ENCODE assay signal across 22 mouse cellular contexts in genomic region chr1:80427425-80427824, GRCm38 (mm10). TPM values are rescaled to one million over a fixed set of nuclear protein-coding genes. Genes with fewer than 3 reads are reported as not detected.
DNase-seq lines count a peak whose midpoint lies in the region; ATAC-seq and TF ChIP-seq lines count a peak whose summit lies in the region.
"Had no signal": no experiment of that assay in that cellular context is flagged by ENCODE, and none has a peak within 500 bp of the region (broad histone marks: within the 10 kb centered on the region; RNA-seq: fewer than 3 reads in every experiment).

No protein-coding gene starts in this region.

- intact Hi-C loops in heart, adult 2 months (cut with DNase I): no loop called here

- H3K27ac ChIP-seq in liver, embryonic 16.5 days (ENCODE audit: low read length): peak overlapping the region; percentile 21
- no peak overlapping the region for H3K27ac ChIP-seq in liver, embryonic 11.5 days (ENCODE audit: low read depth, low read length)
- H3K27ac ChIP-seq in limb, embryonic 14.5 days (replicated peaks; ENCODE audit: low read depth, low read length): no peak overlapping the region
- H3K27ac ChIP-seq in kidney, embryonic 14.5 days (ENCODE audit: low read depth, low read length): no peak overlapping the region
- no peak overlapping the region for H3K27ac ChIP-seq in heart, adult 2 months
- H3K27ac ChIP-seq: hindbrain, embryonic 15.5 days; liver, embryonic 14.5 days; midbrain, embryonic 15.5 days had no signal

- 38% methylated on average over 1 of the region's 1 CpGs for WGBS in liver, embryonic 16.5 days (ENCODE audit: insufficient replicate concordance)
- WGBS in liver, embryonic 11.5 days: 69% methylated on average over 1 of the region's 1 CpGs
- 32% methylated on average over 1 of the region's 1 CpGs for WGBS in limb, embryonic 14.5 days
- 71% methylated on average over 1 of the region's 1 CpGs for WGBS in kidney, embryonic 14.5 days
- WGBS in heart, adult 2 months: 28% methylated on average over 1 of the region's 1 CpGs

- H3K4me3 ChIP-seq in liver, embryonic 16.5 days (ENCODE audit: low read depth, low read length): no peak overlapping the region
- H3K4me3 ChIP-seq in liver, embryonic 11.5 days (ENCODE audit: low read depth, low read length): no peak overlapping the region
- H3K4me3 ChIP-seq in limb, embryonic 14.5 days (replicated peaks; ENCODE audit: low read length): no peak overlapping the region
- H3K4me3 ChIP-seq in kidney, embryonic 14.5 days (ENCODE audit: low read length): no peak overlapping the region
- H3K4me3 ChIP-seq in heart, adult 2 months: no peak overlapping the region
- H3K4me3 ChIP-seq: hindbrain, embryonic 15.5 days; midbrain, embryonic 15.5 days had no signal

- no peak overlapping the region for H3K9ac ChIP-seq in liver, embryonic 16.5 days (ENCODE audit: low read depth, low read length)
- no peak overlapping the region for H3K9ac ChIP-seq in liver, embryonic 11.5 days (ENCODE audit: low read depth, low read length)
- no peak overlapping the region for H3K9ac ChIP-seq in limb, embryonic 14.5 days (ENCODE audit: low read depth, low read length, severe bottlenecking)
- H3K9ac ChIP-seq in kidney, embryonic 14.5 days (ENCODE audit: low read depth, low read length): no peak overlapping the region
- no peak overlapping the region for H3K9ac ChIP-seq in heart, adult 2 months (ENCODE audit: low read depth, low read length)
- H3K9ac ChIP-seq: hindbrain, embryonic 15.5 days; liver, embryonic 14.5 days; midbrain, embryonic 15.5 days had no signal

- TF ChIP-seq EP300 in heart, adult 2 months (IDR thresholded peaks at IDR 0.05; ENCODE audit: insufficient read depth, low read depth, low read length): no peak

- TF ChIP-seq CTCF in heart, adult 2 months (IDR thresholded peaks at IDR 0.05): no peak

- no peak for TF ChIP-seq POLR2A in limb, embryonic 14.5 days (IDR thresholded peaks at IDR 0.05; ENCODE audit: borderline replicate concordance, extremely low read depth, insufficient read depth, insufficient read length)
- no peak for TF ChIP-seq POLR2A in heart, adult 2 months (IDR thresholded peaks at IDR 0.05; ENCODE audit: insufficient read depth, low read depth, low read length)

- no peaks in the 10 kb centered on the region for H3K36me3 ChIP-seq in liver, embryonic 16.5 days (ENCODE audit: control insufficient read depth, insufficient read depth)
- H3K36me3 ChIP-seq in liver, embryonic 11.5 days (ENCODE audit: control insufficient read depth, insufficient read depth, low read length): no peaks in the 10 kb centered on the region
- H3K36me3 ChIP-seq in limb, embryonic 14.5 days (ENCODE audit: control insufficient read depth, insufficient read depth, low read length): no peaks in the 10 kb centered on the region
- H3K36me3 ChIP-seq in kidney, embryonic 14.5 days (ENCODE audit: control insufficient read depth, insufficient read depth, low read length): no peaks in the 10 kb centered on the region
- no peaks in the 10 kb centered on the region for H3K36me3 ChIP-seq in heart, adult 2 months (ENCODE audit: control insufficient read depth, insufficient read depth, low read length)
- H3K36me3 ChIP-seq: hindbrain, embryonic 15.5 days; midbrain, embryonic 15.5 days had no signal

- peak overlapping the region; percentile 15; the same call in 1 of the 2 replicates for H3K4me2 ChIP-seq in liver, embryonic 16.5 days (ENCODE audit: low read depth, low read length)
- H3K4me2 ChIP-seq in liver, embryonic 11.5 days: no peak overlapping the region
- H3K4me2 ChIP-seq in limb, embryonic 14.5 days (replicated peaks; ENCODE audit: low read depth, low read length, severe bottlenecking): no peak overlapping the region
- H3K4me2 ChIP-seq in kidney, embryonic 14.5 days (replicated peaks; ENCODE audit: low read depth, low read length): no peak overlapping the region
- H3K4me2 ChIP-seq: hindbrain, embryonic 15.5 days; midbrain, embryonic 15.5 days had no signal

- no peaks in the 10 kb centered on the region for H3K9me3 ChIP-seq in liver, embryonic 16.5 days (replicated peaks; ENCODE audit: control insufficient read depth, low read length)
- H3K9me3 ChIP-seq in liver, embryonic 11.5 days (ENCODE audit: control insufficient read depth, low read length): no peaks in the 10 kb centered on the region
- peaks cover 3% of the 10 kb centered on the region; the same call in 1 of the 2 replicates for H3K9me3 ChIP-seq in limb, embryonic 14.5 days (ENCODE audit: control insufficient read depth, low read length)
- H3K9me3 ChIP-seq in kidney, embryonic 14.5 days (ENCODE audit: control insufficient read depth, low read length): no peaks in the 10 kb centered on the region
- H3K9me3 ChIP-seq: hindbrain, embryonic 15.5 days had no signal

- no peaks in the 10 kb centered on the region for H3K4me1 ChIP-seq in liver, embryonic 16.5 days (ENCODE audit: control insufficient read depth, low read depth, low read length)
- H3K4me1 ChIP-seq in liver, embryonic 11.5 days (replicated peaks; ENCODE audit: control insufficient read depth, insufficient read depth, low read length): no peaks in the 10 kb centered on the region
- no peaks in the 10 kb centered on the region for H3K4me1 ChIP-seq in limb, embryonic 14.5 days (ENCODE audit: control insufficient read depth, insufficient read depth, low read length)
- no peaks in the 10 kb centered on the region for H3K4me1 ChIP-seq in kidney, embryonic 14.5 days (ENCODE audit: control insufficient read depth, insufficient read depth, low read length)
- no peaks in the 10 kb centered on the region for H3K4me1 ChIP-seq in heart, adult 2 months (ENCODE audit: control insufficient read depth, insufficient read depth, low read length)
- H3K4me1 ChIP-seq: hindbrain, embryonic 15.5 days; midbrain, embryonic 15.5 days had no signal

- no peaks in the 10 kb centered on the region for H3K79me2 ChIP-seq in heart, adult 2 months (replicated peaks; ENCODE audit: control insufficient read depth, insufficient read depth, low read length)

- DNase-seq in liver, embryonic 11.5 days (ENCODE audit: low spot score): no peak
- peak; percentile 84 for DNase-seq in cerebellum, adult 8-10 months
- DNase-seq in limb, embryonic 14.5 days (ENCODE audit: low spot score): peak; percentile 47
- no peak for DNase-seq in adrenal gland, postnatal 14 days
- DNase-seq in heart, adult 2 months: no peak
- DNase-seq: embryo, embryonic 11 days; kidney, adult 8-10 months; lung, postnatal 36 days; right cerebral cortex, adult 18-20 months had no signal

- H3K27me3 ChIP-seq in liver, embryonic 16.5 days (ENCODE audit: control insufficient read depth, insufficient read depth, low read depth, low read length): no peaks in the 10 kb centered on the region
- H3K27me3 ChIP-seq in liver, embryonic 11.5 days (replicated peaks; ENCODE audit: control insufficient read depth, insufficient read depth, low read length): no peaks in the 10 kb centered on the region
- H3K27me3 ChIP-seq in limb, embryonic 14.5 days (ENCODE audit: control insufficient read depth, insufficient read depth, low read length): no peaks in the 10 kb centered on the region
- H3K27me3 ChIP-seq in kidney, embryonic 14.5 days (ENCODE audit: control insufficient read depth, insufficient read depth, low read length): no peaks in the 10 kb centered on the region
- H3K27me3 ChIP-seq in heart, adult 2 months (ENCODE audit: control insufficient read depth, insufficient read depth, low read length): no peaks in the 10 kb centered on the region
- H3K27me3 ChIP-seq: CH12.LX; hindbrain, embryonic 15.5 days; midbrain, embryonic 15.5 days had no signal

- ATAC-seq in liver, embryonic 16.5 days (ENCODE audit: low read depth): peak; percentile 43; the same call in 1 of the 2 replicates
- no peak for ATAC-seq in liver, embryonic 11.5 days (replicated peaks; ENCODE audit: low FRiP score)
- ATAC-seq in limb, embryonic 14.5 days (ENCODE audit: low FRiP score, low read depth): no peak; the same call in 1 of the 2 replicates
- ATAC-seq in kidney, embryonic 14.5 days (ENCODE audit: low FRiP score, low TSS enrichment): no peak
- ATAC-seq: midbrain, embryonic 15.5 days had no signal

RNA-seq across cellular contexts. Expression of gene Gm45261, which starts 33.8 kb away (rescaled TPM):
- polyA plus RNA-seq in liver, embryonic 16.5 days (2015; fragmentation: Nextera tagmentation; extraction: Ambion mirVana): not detected in 2 replicates
- polyA plus RNA-seq in liver, embryonic 11.5 days (2014; fragmentation: Nextera tagmentation; extraction: Ambion mirVana): not detected in 2 replicates
- polyA plus RNA-seq in limb, embryonic 14.5 days (2012; rRNA removed): not detected in 2 replicates
- not detected in 2 replicates for polyA plus RNA-seq in limb, embryonic 14.5 days (2014; fragmentation: Nextera tagmentation; extraction: Ambion mirVana)
- total RNA-seq in adrenal gland, postnatal 14 days (2021): not detected in 2 replicates
- polyA plus RNA-seq in kidney, embryonic 14.5 days (2014; fragmentation: Nextera tagmentation; extraction: Ambion mirVana): not detected in 2 replicates
- total RNA-seq in heart, adult 2 months (2021): not detected
- polyA plus RNA-seq in heart, adult 2 months (2012; rRNA removed): not detected in 2 replicates
- total RNA-seq: CH12.LX; gastrocnemius, postnatal 4 days; layer of hippocampus, adult 18-20 months; left cerebral cortex, adult 8-10 months had no signal
- polyA plus RNA-seq: frontal cortex, adult 2 months; heart, embryonic 14.5 days; hindbrain, embryonic 15.5 days; liver, embryonic 14.5 days; midbrain, embryonic 15.5 days; neural tube, embryonic 11.5 days; thymus, postnatal 0 days had no signal

Comparison
In these comparisons a context has a peak if more than half of its experiments do, and no peak if none do; other contexts are left out.
1. DNase-seq: peak in cerebellum, adult 8-10 months (single experiment) and limb, embryonic 14.5 days (single experiment); none in liver, embryonic 11.5 days (single experiment), adrenal gland, postnatal 14 days (single experiment) and heart, adult 2 months (0 of 2).